Mouse (Mus musculus) MN1 (cell line): Measurements from ENCODE around the gene Slc51b.

Experiments used
- DNase-seq: peaks from one replicate; pipeline ENCODE4 v3.0.0-alpha.2; 2016; ENCODE audit warnings: low spot score

Slc51b gene

DNA sequence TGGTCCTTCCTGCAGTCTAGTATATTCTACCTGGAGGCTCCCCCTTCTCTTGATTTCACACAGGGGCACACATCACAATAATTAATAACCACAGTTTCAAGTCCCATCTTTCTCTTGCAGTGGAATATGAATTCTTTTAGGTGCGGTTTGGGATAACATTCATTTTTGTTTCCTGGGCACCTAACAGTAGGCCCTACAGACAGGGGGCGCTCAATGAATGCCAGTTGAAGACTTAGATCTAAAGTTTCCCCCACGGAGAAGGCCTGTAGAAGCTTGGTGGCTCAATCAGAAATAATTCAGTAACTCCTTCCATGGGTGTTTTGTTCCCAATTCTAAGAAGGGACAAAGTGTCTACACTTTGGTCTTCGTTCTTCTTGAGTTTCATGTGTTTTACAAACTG is 50.3 kb downstream of the Slc51b start:
- DNase-seq = no peak

DNA sequence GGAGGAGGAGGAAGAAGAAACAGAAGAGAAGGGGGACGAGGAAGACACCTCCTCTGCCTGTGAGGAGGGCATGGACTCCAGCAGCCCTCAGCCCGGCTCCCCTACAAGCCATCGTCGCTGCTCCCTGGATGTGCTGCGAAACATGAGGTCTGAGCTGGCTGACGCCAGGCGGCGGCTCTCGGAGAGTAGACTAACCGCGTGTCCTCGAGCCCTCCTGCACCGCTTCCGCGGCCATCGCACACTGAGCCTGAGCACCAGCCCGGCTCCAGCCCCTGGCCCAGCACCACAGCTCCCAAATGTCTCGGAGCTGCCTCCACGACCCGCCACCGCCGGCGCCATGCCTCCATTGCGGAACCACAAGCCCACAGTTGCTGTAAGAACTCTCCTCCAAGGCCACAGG is 51.0 kb downstream of the Slc51b start:
- DNase-seq = no peak

DNA sequence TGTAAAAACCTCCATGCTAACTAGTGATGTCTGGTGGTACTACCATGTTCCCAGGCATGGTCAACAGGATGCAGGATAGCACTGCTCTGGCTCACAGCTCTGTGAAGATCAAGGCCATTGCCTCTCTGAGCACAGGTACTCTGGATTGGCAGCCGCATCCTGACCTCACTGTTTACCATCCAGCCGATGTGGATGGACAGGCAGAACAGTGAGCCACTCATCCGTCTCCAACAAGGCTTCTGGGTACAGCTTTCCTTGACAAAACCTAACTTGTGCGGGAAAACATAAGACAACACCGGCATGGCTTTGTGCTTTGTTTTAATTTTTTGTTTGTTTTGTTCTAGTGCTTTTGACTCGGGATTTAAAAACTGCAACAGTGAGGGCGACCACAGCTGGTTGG is 57.0 kb downstream of the Slc51b start:
- no peak for DNase-seq

DNA sequence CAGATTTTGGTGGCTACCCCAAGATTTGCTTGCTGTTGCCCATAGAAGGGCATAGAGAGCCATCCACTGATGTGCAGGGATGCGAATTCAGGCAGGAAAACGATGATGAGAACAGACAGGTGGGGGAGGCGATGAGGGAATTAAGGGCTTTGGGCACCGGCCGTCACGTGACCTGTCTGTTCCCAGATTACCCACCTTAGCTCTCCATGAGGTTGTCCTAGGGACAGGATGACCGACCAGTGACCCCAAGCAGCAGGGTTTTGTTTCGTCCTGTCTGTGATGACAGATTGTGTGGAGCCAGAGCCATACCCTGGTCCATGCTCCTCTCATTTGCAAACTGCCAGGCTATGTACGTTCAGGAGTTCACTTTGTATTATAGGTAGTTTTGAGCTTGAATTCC is 59.1 kb downstream of the Slc51b start:
- no peak for DNase-seq
